Mouse (Mus musculus) neural tube, embryonic 14.5 days (tissue): Measurements from ENCODE around the gene Spats2. TPM values are rescaled to one million over a fixed set of nuclear protein-coding genes. Genes with fewer than 3 reads are reported as not detected.
"Not testable (repeated sequence)": the region's sequence is repeated elsewhere in the genome, so short reads cannot be mapped to it uniquely, and the experiment has no call there.

Experiments used
- ATAC-seq: fragments of 200-750 bp; cut with Nextera tagmentation; 2 replicates; pipeline ENCODE4 v1.8.0; 2017; ENCODE audit warnings: low read depth, mild to moderate bottlenecking, moderate TSS enrichment, moderate library complexity
- H3K27ac ChIP-seq: fragments of 300-500 bp; sonication (generic); 2 replicates; pipeline ENCODE4 v1.5.1; 2014; ENCODE audit warnings: low read depth, mild to moderate bottlenecking, control low read depth, low read length, moderate library complexity, mixed read lengths
- H3K27me3 ChIP-seq: fragments of 300-500 bp; sonication (generic); 2 replicates; pipeline ENCODE4 v1.6.1; 2014; ENCODE audit warnings: low read length; ENCODE audit not compliant: control insufficient read depth, insufficient read depth
- H3K36me3 ChIP-seq: fragments of 300-500 bp; sonication (generic); 2 replicates; pipeline ENCODE4 v1.6.1; 2014; ENCODE audit warnings: low read length, mixed read lengths; ENCODE audit not compliant: control insufficient read depth, insufficient read depth
- H3K4me1 ChIP-seq: fragments of 300-500 bp; sonication (generic); 2 replicates; pipeline ENCODE4 v1.6.1; 2014; ENCODE audit warnings: low read length; ENCODE audit not compliant: control insufficient read depth, insufficient read depth
- H3K4me2 ChIP-seq: fragments of 300-500 bp; sonication (generic); 2 replicates; pipeline ENCODE4 v1.6.1; 2014; ENCODE audit warnings: mild to moderate bottlenecking, low read depth, low read length, control low read depth
- H3K4me3 ChIP-seq: fragments of 300-500 bp; sonication (generic); 2 replicates; pipeline ENCODE4 v1.5.1; 2014; ENCODE audit warnings: low read depth, low read length, control low read depth, mixed read lengths
- H3K9ac ChIP-seq: fragments of 300-500 bp; sonication (generic); replicated peaks from 2 replicates; pipeline ENCODE4 v1.6.1; 2014; ENCODE audit warnings: low read depth, mild to moderate bottlenecking, control low read depth, low read length, mixed read lengths
- H3K9me3 ChIP-seq: fragments of 300-500 bp; sonication (generic); 2 replicates; pipeline ENCODE4 v1.6.1; 2016; ENCODE audit warnings: low read length; ENCODE audit not compliant: control insufficient read depth
- WGBS: fragments of 180-500 bp; shearing (Covaris S2); extraction: QIAGEN DNeasy Blood & Tissue Kit; methylation state at CpG from one replicate; pipeline ENCODE4 v1.1.7; 2014; 5-methylcytosine and 5-hydroxymethylcytosine counted together
- polyA plus RNA-seq: library from polyadenylated mRNA; unstranded; fragments of >200 nt; fragmentation: Nextera tagmentation; extraction: Ambion mirVana; gene quantifications from 2 replicates; pipeline ENCODE4 v1.2.1, GENCODE M21; 2014

Spats2 gene
- polyA plus RNA-seq, 1 experiment from 2014 or later = 32.6 TPM

GRCm38 (mm10) chr15:99153466-99153865, 27.8 kb downstream of the Spats2 start:
- H3K36me3 ChIP-seq = peaks cover 4% of the 10 kb centered on the region; the same call in 1 of the 2 replicates
- no peaks in the 10 kb centered on the region for H3K4me1 ChIP-seq
- H3K9ac ChIP-seq = no peak overlapping the region
- no peak for ATAC-seq
- no peak overlapping the region for H3K27ac ChIP-seq
- H3K27me3 ChIP-seq = no peaks in the 10 kb centered on the region
- no peak overlapping the region for H3K4me3 ChIP-seq
- no peaks in the 10 kb centered on the region for H3K9me3 ChIP-seq
- 96% methylated on average over 8 of the region's 8 CpGs for WGBS
- no peak overlapping the region for H3K4me2 ChIP-seq

DNA sequence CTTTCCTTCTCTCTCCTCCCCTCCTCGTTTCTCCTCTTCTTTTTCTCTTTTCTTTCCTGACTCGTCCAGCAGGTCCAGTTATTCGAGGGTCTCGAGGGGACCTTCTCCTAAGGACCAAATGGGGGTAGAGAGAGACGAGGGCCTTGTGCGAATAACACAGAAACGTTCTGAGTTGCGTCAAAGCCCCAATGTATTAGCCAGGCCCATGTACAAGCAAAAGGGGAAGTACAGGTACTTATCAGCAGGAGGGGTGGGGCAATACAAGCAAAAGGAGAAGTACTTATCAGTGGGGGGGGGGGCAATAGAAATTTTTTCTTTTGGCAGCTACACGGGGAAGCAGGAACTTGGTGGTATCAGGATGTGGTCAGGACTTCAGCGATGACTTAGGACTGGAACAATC, 28.8 kb downstream of the Spats2 start:
- H3K4me2 ChIP-seq, ATAC-seq, H3K4me1 ChIP-seq, H3K9ac ChIP-seq, H3K9me3 ChIP-seq, H3K36me3 ChIP-seq, H3K4me3 ChIP-seq, H3K27ac ChIP-seq, H3K27me3 ChIP-seq: not testable (repeated sequence)
- WGBS = 95% methylated on average over 10 of the region's 10 CpGs

DNA sequence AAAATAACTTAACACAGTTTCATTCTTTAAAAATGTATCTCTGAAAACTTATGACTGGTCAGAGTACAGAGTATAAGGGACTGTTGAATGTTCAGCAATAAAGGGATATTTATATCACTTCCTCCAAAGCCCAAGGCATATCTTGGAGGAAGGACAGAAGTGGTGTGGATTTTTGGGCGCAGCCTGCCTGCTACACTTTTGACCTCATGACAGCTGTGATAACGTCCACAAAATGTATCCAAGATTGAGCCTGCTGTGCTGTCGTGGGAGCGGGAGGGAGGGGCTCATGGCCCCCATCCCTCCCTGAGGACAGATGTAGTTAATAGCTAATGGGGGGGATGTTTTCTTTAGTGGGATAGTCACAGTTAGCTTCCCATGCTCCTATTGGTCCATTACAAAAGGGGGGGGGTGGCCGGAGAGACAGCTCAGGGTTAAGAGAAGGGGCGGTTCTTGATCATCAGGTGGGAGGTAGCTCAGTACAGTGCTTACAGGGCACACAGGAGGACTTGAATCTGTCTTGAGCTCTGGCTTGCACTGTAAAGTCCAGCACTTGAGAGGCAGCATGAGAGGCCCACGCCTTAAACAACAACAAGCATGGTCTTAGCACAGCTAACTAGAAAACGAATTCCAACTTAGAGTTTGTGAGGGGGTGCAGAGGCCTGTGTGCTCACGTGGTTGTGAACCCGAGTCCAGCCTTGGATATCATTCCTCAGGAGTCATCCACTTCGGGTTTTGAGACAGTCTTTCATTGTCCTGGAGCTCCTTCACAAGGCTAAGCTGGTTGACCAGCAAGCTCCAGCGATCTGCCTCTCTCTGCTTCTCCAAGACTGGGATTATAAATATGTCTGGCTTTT, 38.0 kb downstream of the Spats2 start:
- no peak for ATAC-seq
- Histone ChIP-seq H3K9ac (no peak overlapping the region), H3K4me1 (no peaks in the 10 kb centered on the region), H3K9me3 (no peaks in the 10 kb centered on the region), H3K4me2 (no peak overlapping the region), H3K27me3 (no peaks in the 10 kb centered on the region), H3K4me3 (no peak overlapping the region), H3K36me3 (peaks cover 10% of the 10 kb centered on the region; the same call in 1 of the 2 replicates), H3K27ac (no peak overlapping the region)
- 80% methylated on average over 12 of the region's 12 CpGs for WGBS

DNA sequence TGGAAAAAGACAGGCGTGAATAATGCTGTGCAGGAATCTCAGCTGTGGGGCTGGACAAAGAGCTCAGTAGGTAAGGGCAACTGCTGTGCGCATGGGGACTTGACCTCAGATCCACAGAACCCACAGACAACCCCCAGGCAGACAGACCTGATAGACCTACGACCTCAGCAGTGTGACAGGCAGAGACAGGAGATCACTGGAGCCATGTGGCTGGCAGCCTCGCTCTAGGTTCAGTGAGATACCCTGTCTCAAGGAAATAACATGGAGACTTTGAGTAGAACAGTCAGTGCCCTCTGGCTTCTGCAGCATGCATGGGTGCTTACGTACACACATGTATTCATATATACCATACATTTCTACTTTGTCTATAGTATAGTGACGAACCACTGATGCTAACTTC, 46.4 kb downstream of the Spats2 start:
- peaks cover 22% of the 10 kb centered on the region for H3K36me3 ChIP-seq
- no peak for ATAC-seq
- 95% methylated on average over 6 of the region's 6 CpGs for WGBS

GRCm38 (mm10) chr15:99179639-99180038, 53.9 kb downstream of the Spats2 start:
- no peak for ATAC-seq
- Histone ChIP-seq H3K27ac (no peak overlapping the region), H3K4me2 (no peak overlapping the region), H3K4me3 (no peak overlapping the region), H3K27me3 (no peaks in the 10 kb centered on the region), H3K9ac (no peak overlapping the region), H3K36me3 (peaks cover 32% of the 10 kb centered on the region), H3K9me3 (no peaks in the 10 kb centered on the region), H3K4me1 (no peaks in the 10 kb centered on the region)
- WGBS = 91% methylated on average over 1 of the region's 2 CpGs

More for the DNA sequence above, 46.4 kb downstream of the Spats2 start:
- H3K4me1 ChIP-seq = no peaks in the 10 kb centered on the region
- H3K4me2 ChIP-seq = no peak overlapping the region
- H3K4me3 ChIP-seq = no peak overlapping the region
- H3K9ac ChIP-seq = no peak overlapping the region
- H3K27me3 ChIP-seq = no peaks in the 10 kb centered on the region
- no peaks in the 10 kb centered on the region for H3K9me3 ChIP-seq
- H3K27ac ChIP-seq = no peak overlapping the region

GRCm38 (mm10) chr15:99184217-99184914, 58.6 kb downstream of the Spats2 start:
- H3K9ac ChIP-seq = no peak overlapping the region
- no peak for ATAC-seq
- H3K4me3 ChIP-seq = no peak overlapping the region
- no peak overlapping the region for H3K4me2 ChIP-seq
- H3K9me3 ChIP-seq = no peaks in the 10 kb centered on the region
- H3K4me1 ChIP-seq = no peaks in the 10 kb centered on the region
- no peak overlapping the region for H3K27ac ChIP-seq
- peaks cover 40% of the 10 kb centered on the region for H3K36me3 ChIP-seq
- WGBS = 94% methylated on average over 9 of the region's 9 CpGs
- no peaks in the 10 kb centered on the region for H3K27me3 ChIP-seq

- Histone ChIP-seq H3K4me3 (no peak overlapping the region), H3K27ac (no peak overlapping the region), H3K4me2 (no peak overlapping the region), H3K4me1 (no peaks in the 10 kb centered on the region), H3K9ac (no peak overlapping the region), H3K9me3 (no peaks in the 10 kb centered on the region), H3K27me3 (no peaks in the 10 kb centered on the region), H3K36me3 (peaks cover 7% of the 10 kb centered on the region; the same call in 1 of the 2 replicates)
- 65% methylated on average over 10 of the region's 10 CpGs for WGBS
- no peak for ATAC-seq
Measured at GRCm38 (mm10) chr15:99194358-99194757, 68.6 kb downstream of the Spats2 start.

GRCm38 (mm10) chr15:99195043-99195442, 69.3 kb downstream of the Spats2 start:
- H3K9me3 ChIP-seq = no peaks in the 10 kb centered on the region
- H3K9ac ChIP-seq = no peak overlapping the region
- H3K4me1 ChIP-seq = no peaks in the 10 kb centered on the region
- 36% methylated on average over 6 of the region's 6 CpGs for WGBS
- no peak for ATAC-seq
- no peak overlapping the region for H3K27ac ChIP-seq
- peaks cover 12% of the 10 kb centered on the region; the same call in 1 of the 2 replicates for H3K36me3 ChIP-seq
- no peaks in the 10 kb centered on the region for H3K27me3 ChIP-seq
- no peak overlapping the region for H3K4me3 ChIP-seq
- H3K4me2 ChIP-seq = no peak overlapping the region

DNA sequence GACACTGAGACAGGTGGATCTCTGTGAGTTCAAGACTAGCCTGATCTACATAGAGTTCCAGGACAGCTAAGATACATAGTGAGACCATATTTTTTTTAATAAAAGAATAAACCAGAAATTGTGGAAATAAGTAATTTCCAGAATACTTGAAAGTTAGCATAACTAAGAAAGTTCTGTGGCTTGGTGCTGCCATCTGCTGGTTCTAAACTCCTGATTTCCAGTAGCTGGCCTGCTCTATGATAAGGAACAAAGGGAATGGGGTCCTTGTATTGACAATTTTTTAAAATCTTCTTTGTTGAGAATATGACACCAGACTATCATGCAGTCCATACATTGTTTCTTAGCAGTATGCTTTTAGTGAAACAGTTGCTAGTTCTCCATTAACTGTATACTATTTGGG, 73.0 kb downstream of the Spats2 start:
- Histone ChIP-seq H3K4me2 (no peak overlapping the region), H3K4me3 (no peak overlapping the region), H3K9me3 (no peaks in the 10 kb centered on the region), H3K36me3 (peaks cover 7% of the 10 kb centered on the region; the same call in 1 of the 2 replicates), H3K27ac (no peak overlapping the region), H3K4me1 (no peaks in the 10 kb centered on the region), H3K9ac (no peak overlapping the region), H3K27me3 (no peaks in the 10 kb centered on the region)
- ATAC-seq = no peak
